Mouse (Mus musculus): ENCODE data around the gene Krtap6-1.

Gene Krtap6-1

GRCm38 (mm10) chr16:89031399-89031798, at the start of gene Krtap6-1:
Krtap6-1 (plus strand) TSS chr16:89031699.
- WGBS, result 94% methylated on average over 3 of the region's 3 CpGs

- WGBS, result 86% methylated on average over 5 of the region's 5 CpGs
Observed at GRCm38 (mm10) chr16:89010659-89011058, 20.8 kb upstream of the Krtap6-1 start, which contains the start of gene Krtap22-2. Krtap22-2 (minus strand) TSS chr16:89010759.

GRCm38 (mm10) chr16:89013973-89014372, 17.5 kb upstream of the Krtap6-1 start:
- WGBS, result 98% methylated on average over 3 of the region's 3 CpGs

GRCm38 (mm10) chr16:89014984-89015383, 16.5 kb upstream of the Krtap6-1 start, which contains the start of gene Gm10229:
Gm10229 (plus strand) TSS chr16:89015284.
- WGBS, result 88% methylated on average over 3 of the region's 3 CpGs

- WGBS, result 89% methylated on average over 2 of the region's 4 CpGs
Observed at GRCm38 (mm10) chr16:89041372-89041771, 9.9 kb downstream of the Krtap6-1 start, which contains the start of gene Gm10228. Gm10228 (minus strand) TSS chr16:89041472.

GRCm38 (mm10) chr16:89047783-89048182, 16.3 kb downstream of the Krtap6-1 start, which contains the start of gene Krtap6-5:
Krtap6-5 (minus strand) TSS chr16:89047883.
- WGBS, result 87% methylated on average over 3 of the region's 3 CpGs

- WGBS, result no CpG with 5 or more reads among the region's 2 CpGs
Observed at GRCm38 (mm10) chr16:89063902-89064301, 32.4 kb downstream of the Krtap6-1 start, which contains the start of gene 1110025L11Rik. 1110025L11Rik (minus strand) TSS chr16:89064002.

- 83% methylated on average over 2 of the region's 2 CpGs for WGBS
Observed at GRCm38 (mm10) chr16:89071041-89071440, 39.5 kb downstream of the Krtap6-1 start.
